In the genomic region with DNA sequence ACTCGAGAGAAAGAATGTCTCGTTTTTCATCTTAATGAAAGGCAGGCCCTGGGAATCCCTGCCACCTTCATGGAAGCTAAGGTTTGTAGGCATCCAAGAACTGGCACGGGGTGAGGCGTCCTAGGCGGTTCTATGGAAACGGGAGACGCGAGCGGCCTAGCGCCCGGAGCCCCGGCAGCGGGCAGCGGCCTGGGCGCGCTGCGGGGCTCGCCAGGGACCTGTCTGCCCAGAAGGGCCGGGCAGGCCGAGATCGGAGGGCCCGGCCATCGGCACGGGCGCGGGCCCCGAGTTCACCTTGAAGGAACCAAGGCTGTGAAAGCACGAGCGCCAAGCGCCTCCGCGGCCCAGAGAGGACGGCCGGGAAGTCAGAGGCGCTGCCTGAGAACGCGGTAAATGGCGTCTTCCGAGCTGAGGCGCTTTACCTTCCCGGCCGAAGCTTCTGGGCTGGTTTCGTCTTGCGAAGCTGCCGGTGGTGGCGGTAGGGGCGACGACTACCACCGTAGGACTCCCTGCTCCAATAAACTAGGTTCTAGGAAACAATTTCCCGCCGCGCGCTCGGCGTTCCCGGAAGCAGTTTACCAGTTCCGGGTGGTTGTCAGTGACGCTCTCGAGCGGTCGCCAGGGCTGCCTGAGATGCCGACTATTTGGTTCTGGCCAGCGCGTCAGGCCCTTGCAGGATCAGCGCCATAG, we compare ENCODE assay signal across 7 mouse cellular contexts. TPM values are rescaled to one million over a fixed set of nuclear protein-coding genes. Genes with fewer than 3 reads are reported as not detected.
DNase-seq lines count a peak whose midpoint lies in the region; ATAC-seq and TF ChIP-seq lines count a peak whose summit lies in the region.

Gene Slf1 (minus strand): TSS at position 543 of the 690 bp plus-strand sequence.
Gene 2210408I21Rik (plus strand): TSS at position 610 of the 690 bp plus-strand sequence.

- under 1% methylated on average over 65 of the region's 65 CpGs for WGBS in intestine, postnatal 0 days
- WGBS in midbrain, embryonic 12.5 days: 0% methylated on average over 65 of the region's 65 CpGs
- under 1% methylated on average over 65 of the region's 65 CpGs for WGBS in small intestine, adult 2 months

- no peak for TF ChIP-seq CTCF in intestine, postnatal 0 days (IDR thresholded peaks at IDR 0.05; ENCODE audit: low read depth)
- no peak for TF ChIP-seq CTCF in small intestine, adult 2 months (IDR thresholded peaks at IDR 0.05; ENCODE audit: extremely low read depth, insufficient read length, insufficient replicate concordance, low read depth, low read length)

- peak within 1 kb of the TSS; percentile 99 for H3K4me3 ChIP-seq in intestine, postnatal 0 days (ENCODE audit: low read depth, low read length)
- peak within 1 kb of the TSS; percentile 90 for H3K4me3 ChIP-seq in midbrain, embryonic 12.5 days
- peak within 1 kb of the TSS; percentile 92 for H3K4me3 ChIP-seq in small intestine, adult 2 months (ENCODE audit: low read depth, low read length)

- H3K4me2 ChIP-seq in intestine, postnatal 0 days (replicated peaks; ENCODE audit: low read depth): peak within 1 kb of the TSS; percentile 71
- H3K4me2 ChIP-seq in midbrain, embryonic 12.5 days (replicated peaks): peak within 1 kb of the TSS; percentile 71

- H3K27ac ChIP-seq in intestine, postnatal 0 days (ENCODE audit: low read depth, low read length): peak within 1 kb of the TSS; percentile 88
- peak within 1 kb of the TSS; percentile 93 for H3K27ac ChIP-seq in midbrain, embryonic 12.5 days (replicated peaks)
- peak within 1 kb of the TSS; percentile 47 for H3K27ac ChIP-seq in small intestine, adult 2 months (ENCODE audit: insufficient read depth, low read depth, low read length)

- DNase-seq in adrenal gland, adult 8-10 months: peak; percentile 88
- DNase-seq in embryo, embryonic 9.5 days (ENCODE audit: extremely low spot score): peak; percentile 88
- DNase-seq in gonadal fat pad, adult 2 months (ENCODE audit: low read depth): peak; percentile 36
- DNase-seq in left cerebral cortex, postnatal 4 days: peak; percentile 91

- peak; percentile 97 for ATAC-seq in intestine, postnatal 0 days
- ATAC-seq in midbrain, embryonic 12.5 days (ENCODE audit: low FRiP score, low read depth): peak; percentile 98

- H3K27me3 ChIP-seq in intestine, postnatal 0 days (replicated peaks; ENCODE audit: control insufficient read depth, insufficient read depth, low read length): no peaks in the 10 kb centered on the region
- no peaks in the 10 kb centered on the region for H3K27me3 ChIP-seq in midbrain, embryonic 12.5 days
- no peaks in the 10 kb centered on the region for H3K27me3 ChIP-seq in small intestine, adult 2 months (ENCODE audit: control insufficient read depth, insufficient read depth, low read length)

- H3K9me3 ChIP-seq in intestine, postnatal 0 days (ENCODE audit: control insufficient read depth): no peaks in the 10 kb centered on the region
- H3K9me3 ChIP-seq in midbrain, embryonic 12.5 days: no peaks in the 10 kb centered on the region

- peak; percentile 8; the same call in 1 of the 2 replicates for TF ChIP-seq POLR2A in small intestine, adult 2 months (IDR thresholded peaks at IDR 0.05; ENCODE audit: low read depth, low read length)

- 0 out of 2 replicates have a peak, but pooled peaks cover 3% of the 10 kb centered on the region for H3K4me1 ChIP-seq in intestine, postnatal 0 days (replicated peaks; ENCODE audit: control insufficient read depth, insufficient read depth, low read length)
- peaks cover 11% of the 10 kb centered on the region for H3K4me1 ChIP-seq in midbrain, embryonic 12.5 days
- H3K4me1 ChIP-seq in small intestine, adult 2 months (ENCODE audit: control insufficient read depth, insufficient read depth, insufficient read length, low read length): no peaks in the 10 kb centered on the region

- intact Hi-C loops in left cerebral cortex, postnatal 4 days (cut with DNase I): loop anchor here (10.0 kb wide), 1 partner anchor 1060 kb away; the partner anchor contains the start of gene Nr2f1

- no peaks in the 10 kb centered on the region for H3K36me3 ChIP-seq in intestine, postnatal 0 days (ENCODE audit: control insufficient read depth, insufficient read depth)
- H3K36me3 ChIP-seq in midbrain, embryonic 12.5 days: no peaks in the 10 kb centered on the region
- H3K36me3 ChIP-seq in small intestine, adult 2 months (ENCODE audit: control insufficient read depth, insufficient read depth, low read length): no peaks in the 10 kb centered on the region

- H3K9ac ChIP-seq in intestine, postnatal 0 days (ENCODE audit: low read depth, low read length): peak within 1 kb of the TSS; percentile 92
- peak within 1 kb of the TSS; percentile 84 for H3K9ac ChIP-seq in midbrain, embryonic 12.5 days (replicated peaks)

RNA-seq across cellular contexts. Expression of gene Slf1, which starts in this region (rescaled TPM):
- total RNA-seq in adrenal gland, adult 8-10 months (2022): 10 to 100 TPM; 10.3 to 12.1 (median 10.8) TPM
- 5.5 and 7.3 TPM in 2 replicates for polyA plus RNA-seq in gonadal fat pad, adult 2 months (2012; rRNA removed)
- polyA plus RNA-seq in intestine, postnatal 0 days (2015; fragmentation: Nextera tagmentation; extraction: Ambion mirVana): 15.3 and 16.9 TPM in 2 replicates
- 10 to 100 TPM; 39.2 to 42.4 TPM for total RNA-seq in left cerebral cortex, postnatal 4 days (2021)
- polyA plus RNA-seq in midbrain, embryonic 12.5 days (2016; fragmentation: Nextera tagmentation; extraction: Ambion mirVana): 44.5 and 46.6 TPM in 2 replicates
- polyA plus RNA-seq in small intestine, adult 2 months (2012; rRNA removed): 0.62 and 2.7 TPM in 2 replicates

RNA-seq across cellular contexts. Expression of gene 2210408I21Rik, which starts in this region (rescaled TPM):
- 10 to 100 TPM in 3 of 4 experiments, 1 to 10 TPM in 1; 7.4 to 13.3 (median 12.1) TPM for total RNA-seq in adrenal gland, adult 8-10 months (2022)
- polyA plus RNA-seq in gonadal fat pad, adult 2 months (2012; rRNA removed): 1.5 and 1.7 TPM in 2 replicates
- polyA plus RNA-seq in intestine, postnatal 0 days (2015; fragmentation: Nextera tagmentation; extraction: Ambion mirVana): 2.8 and 3.1 TPM in 2 replicates
- 10 to 100 TPM; 24.1 to 24.4 TPM for total RNA-seq in left cerebral cortex, postnatal 4 days (2021)
- polyA plus RNA-seq in midbrain, embryonic 12.5 days (2016; fragmentation: Nextera tagmentation; extraction: Ambion mirVana): 12.4 and 15.2 TPM in 2 replicates
- polyA plus RNA-seq in small intestine, adult 2 months (2012; rRNA removed): 0.06 and 0.09 TPM in 2 replicates

Comparison
In these comparisons a context has a peak if more than half of its experiments do, and no peak if none do; other contexts are left out.
1. Peak in every context shown above with its lines: DNase-seq, ATAC-seq, H3K4me3 ChIP-seq and H3K27ac ChIP-seq.
2. DNase-seq: peak in every context shown above with its lines; median percentile 91 in left cerebral cortex, postnatal 4 days; 88 in adrenal gland, adult 8-10 months; 88 in embryo, embryonic 9.5 days; 36 in gonadal fat pad, adult 2 months.